Mouse (Mus musculus) CH12.LX (cell line): ENCODE measurements around the gene Isyna1. TPM values are rescaled to one million over a fixed set of nuclear protein-coding genes. Genes with fewer than 3 reads are reported as not detected.

ENCODE experiments used
- DNase-seq: peaks from one replicate; pipeline ENCODE4 v3.0.0-alpha.2; 2013; ENCODE audit errors: extremely low read depth
- H3K27ac ChIP-seq: 2 replicates; pipeline ENCODE4 v1.5.1; 2012; ENCODE audit warnings: low read depth, mild to moderate bottlenecking, control low read depth, moderate library complexity; ENCODE audit not compliant: insufficient read depth
- H3K27me3 ChIP-seq: replicated peaks from 2 replicates; pipeline ENCODE3; 2012; ENCODE audit warnings: inconsistent platforms
- H3K36me3 ChIP-seq, 2 experiments: replicated peaks in 1 of 2; 2 replicates each; pipeline versions ENCODE3 to v1.6.1; 2012; ENCODE audit warnings: inconsistent platforms in 1 of 2, low read length in 1 of 2, mild to moderate bottlenecking in 1 of 2, mixed read lengths in 1 of 2, moderate library complexity in 1 of 2; ENCODE audit not compliant: control insufficient read depth in 1 of 2, insufficient read depth in 1 of 2
- H3K4me1 ChIP-seq, 2 experiments: 2 replicates each; pipeline ENCODE4 v1.6.1; 2012; ENCODE audit warnings: inconsistent platforms in 1 of 2, moderate library complexity in 1 of 2; ENCODE audit not compliant: insufficient read depth in 2 of 2, control insufficient read depth in 1 of 2
- H3K4me2 ChIP-seq: 2 replicates; pipeline ENCODE4 v1.6.1; 2012; ENCODE audit warnings: low read depth, mild to moderate bottlenecking, control low read depth; ENCODE audit not compliant: poor library complexity, insufficient read depth, severe bottlenecking
- H3K4me3 ChIP-seq, 3 experiments: fragments of 150-350 bp in 1 of 3; sonication (generic) in 1 of 3; replicated peaks in 1 of 3; 2 replicates each; pipeline versions ENCODE3 to v1.5.1; 2011 to 2012; ENCODE audit warnings: low read depth in 2 of 3, low read length in 2 of 3, mild to moderate bottlenecking in 2 of 3, moderate library complexity in 2 of 3, control low read depth in 1 of 3, improper control_type of control experiment in 1 of 3, inconsistent platforms in 1 of 3, mixed read lengths in 1 of 3; ENCODE audit not compliant: poor library complexity in 1 of 3
- H3K79me2 ChIP-seq: replicated peaks from 2 replicates; pipeline ENCODE4 v1.6.1; 2012; ENCODE audit warnings: mild to moderate bottlenecking, moderate library complexity; ENCODE audit not compliant: control insufficient read depth, poor library complexity, insufficient read depth, severe bottlenecking; ENCODE audit errors: extremely low read depth
- H3K9ac ChIP-seq: 2 replicates; pipeline ENCODE4 v1.6.1; 2012; ENCODE audit warnings: low read depth, mild to moderate bottlenecking, control low read depth, moderate library complexity; ENCODE audit not compliant: insufficient read depth
- H3K9me3 ChIP-seq: replicated peaks from 2 replicates; pipeline ENCODE3; 2012; ENCODE audit warnings: low read length, inconsistent platforms, mixed read lengths
- CHD1 ChIP-seq: IDR thresholded peaks from 2 replicates; pipeline ENCODE4 v1.6.1; 2012; ENCODE audit warnings: low read depth, low read length, improper control_type of control experiment, inconsistent platforms
- EP300 ChIP-seq: IDR thresholded peaks from 2 replicates; pipeline ENCODE4 v1.6.1; 2011; ENCODE audit warnings: low read length, improper control_type of control experiment
- HCFC1 ChIP-seq: IDR thresholded peaks from 2 replicates; pipeline ENCODE4 v1.6.1; 2012; ENCODE audit warnings: low read depth, mild to moderate bottlenecking, inconsistent platforms, low read length, improper control_type of control experiment
- IRF4 ChIP-seq: IDR thresholded peaks from 2 replicates; pipeline ENCODE4 v1.6.1; 2014; ENCODE audit warnings: low read depth, mild to moderate bottlenecking, inconsistent platforms, low read length, improper control_type of control experiment
- JUN ChIP-seq: IDR thresholded peaks from 2 replicates; pipeline ENCODE4 v1.6.1; 2011; ENCODE audit warnings: low read depth, mild to moderate bottlenecking, low read length, improper control_type of control experiment, moderate library complexity; ENCODE audit not compliant: insufficient read depth
- JUND ChIP-seq: conservative IDR thresholded peaks from 2 replicates; pipeline ENCODE4 v1.6.1; 2011; ENCODE audit warnings: low read depth, low read length, improper control_type of control experiment
- MAFK ChIP-seq: IDR thresholded peaks from 2 replicates; pipeline ENCODE4 v1.6.1; 2011; ENCODE audit warnings: low read length, improper control_type of control experiment; ENCODE audit not compliant: insufficient replicate concordance
- MXI1 ChIP-seq: IDR thresholded peaks from 2 replicates; pipeline ENCODE4 v1.6.1; 2011; ENCODE audit warnings: mild to moderate bottlenecking, low read depth, low read length, improper control_type of control experiment
- NRF1 ChIP-seq: IDR thresholded peaks from 2 replicates; pipeline ENCODE4 v1.6.1; 2014; ENCODE audit warnings: low read depth, mild to moderate bottlenecking, inconsistent platforms, low read length, improper control_type of control experiment, moderate library complexity
- POLR2A ChIP-seq: IDR thresholded peaks from 2 replicates; pipeline ENCODE4 v1.6.1; 2011; ENCODE audit warnings: low read depth, mild to moderate bottlenecking, improper control_type of control experiment, low read length
- POLR2AphosphoS2 ChIP-seq: IDR thresholded peaks from 2 replicates; pipeline ENCODE4 v1.6.1; 2011; ENCODE audit warnings: low read depth, low read length, improper control_type of control experiment
- RAD21 ChIP-seq: IDR thresholded peaks from 2 replicates; pipeline ENCODE4 v1.6.1; 2011; ENCODE audit warnings: low read depth, mild to moderate bottlenecking, low read length, improper control_type of control experiment, moderate library complexity
- SIN3A ChIP-seq: IDR thresholded peaks from 2 replicates; pipeline ENCODE4 v1.6.1; 2012; ENCODE audit warnings: low read length, improper control_type of control experiment, inconsistent platforms
- UBTF ChIP-seq: IDR thresholded peaks from 2 replicates; pipeline ENCODE4 v1.6.1; 2012; ENCODE audit warnings: low read depth, mild to moderate bottlenecking, inconsistent platforms, low read length, improper control_type of control experiment, moderate library complexity
- USF2 ChIP-seq: conservative IDR thresholded peaks from 2 replicates; pipeline ENCODE4 v1.6.1; 2011; ENCODE audit warnings: low read depth, low read length, improper control_type of control experiment
- ZKSCAN1 ChIP-seq: IDR thresholded peaks from 2 replicates; pipeline ENCODE4 v1.6.1; 2012; ENCODE audit warnings: low read depth, inconsistent platforms, low read length, improper control_type of control experiment, borderline replicate concordance
- ZNF384 ChIP-seq: IDR thresholded peaks from 2 replicates; pipeline ENCODE4 v1.6.1; 2012; ENCODE audit warnings: low read depth, low read length, improper control_type of control experiment, inconsistent platforms
- dilution Hi-C: fragments of 300-500 bp; cut with MboI; formaldehyde crosslinking; loops from 2 replicates; pipeline ENCODE4 v1.14.3; 2020; ENCODE audit warnings: low sequenced_read_pairs; ENCODE audit not compliant: extremely low pct_unique_long_range_greater_than_20kb, extremely low pct_ligation_motif_present
- in situ Hi-C: fragments of 300-500 bp; cut with MboI; formaldehyde crosslinking; loops from 3 replicates; pipeline ENCODE4 v1.14.3; 2019; ENCODE audit warnings: low sequenced_read_pairs, low pct_ligation_motif_present, low pct_unique_long_range_greater_than_20kb, mixed read lengths
- polyA plus RNA-seq: library from polyadenylated mRNA; unstranded; fragments of >175 nt; gene quantifications from 2 replicates; pipeline ENCODE4 v1.2.1, GENCODE M21; 2012; ENCODE audit warnings: low read depth; ENCODE audit not compliant: insufficient read length
- total RNA-seq, 2 experiments: library from RNA; depleted of rRNA; stranded (reverse); fragments of 300-350 nt in 1 of 2; fragments of >200 nt in 1 of 2; gene quantifications; 2 replicates each; pipeline ENCODE4 v1.2.3; 2012 to 2014

The Isyna1 gene
- total and polyA plus RNA-seq, 3 experiments: 99.9 to 163 (median 141) TPM

DNA sequence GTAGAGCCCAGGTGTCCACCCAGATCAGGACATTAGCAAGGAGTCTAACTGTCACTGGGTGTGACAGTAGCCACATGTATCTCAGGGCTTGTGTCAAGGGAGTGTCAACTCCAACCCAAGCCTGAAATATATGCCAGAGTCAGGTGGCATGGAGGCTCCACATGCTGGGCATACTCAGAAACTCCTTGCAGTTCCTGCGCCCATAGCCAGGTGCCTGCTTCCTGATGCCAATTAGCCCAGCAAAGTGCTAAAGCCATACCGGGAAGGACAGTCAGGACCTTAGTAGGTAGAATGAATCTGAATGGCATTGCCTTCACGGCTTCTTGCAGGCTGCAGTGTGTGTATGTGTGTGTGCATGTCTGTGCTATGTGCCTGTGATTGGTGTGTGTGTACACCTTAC, 17.0 kb upstream of the Isyna1 start:
- Histone ChIP-seq H3K9ac (no peak overlapping the region), H3K4me2 (no peak overlapping the region), H3K27ac (no peak overlapping the region), H3K4me3 (no peak overlapping the region), H3K27me3 (no peaks in the 10 kb centered on the region), H3K79me2 (no peaks in the 10 kb centered on the region), H3K4me1 (peaks cover under 1% of the 10 kb centered on the region in 2 experiments; a peak in 3 of 4 replicates), H3K9me3 (no peaks in the 10 kb centered on the region), H3K36me3 (peaks cover 51 to 86% of the 10 kb centered on the region in 2 experiments)
- in situ Hi-C loops (no loop called here), dilution Hi-C loops (no loop called here)
- no peak for DNase-seq
- TF ChIP-seq IRF4 (no peak), POLR2A (no peak), CHD1 (no peak), ZKSCAN1 (no peak), USF2 (no peak), JUN (no peak), EP300 (no peak), RAD21 (no peak), ZNF384 (no peak), HCFC1 (no peak), MXI1 (no peak), SIN3A (no peak), UBTF (no peak), POLR2AphosphoS2 (no peak), MAFK (no peak), JUND (no peak)

DNA sequence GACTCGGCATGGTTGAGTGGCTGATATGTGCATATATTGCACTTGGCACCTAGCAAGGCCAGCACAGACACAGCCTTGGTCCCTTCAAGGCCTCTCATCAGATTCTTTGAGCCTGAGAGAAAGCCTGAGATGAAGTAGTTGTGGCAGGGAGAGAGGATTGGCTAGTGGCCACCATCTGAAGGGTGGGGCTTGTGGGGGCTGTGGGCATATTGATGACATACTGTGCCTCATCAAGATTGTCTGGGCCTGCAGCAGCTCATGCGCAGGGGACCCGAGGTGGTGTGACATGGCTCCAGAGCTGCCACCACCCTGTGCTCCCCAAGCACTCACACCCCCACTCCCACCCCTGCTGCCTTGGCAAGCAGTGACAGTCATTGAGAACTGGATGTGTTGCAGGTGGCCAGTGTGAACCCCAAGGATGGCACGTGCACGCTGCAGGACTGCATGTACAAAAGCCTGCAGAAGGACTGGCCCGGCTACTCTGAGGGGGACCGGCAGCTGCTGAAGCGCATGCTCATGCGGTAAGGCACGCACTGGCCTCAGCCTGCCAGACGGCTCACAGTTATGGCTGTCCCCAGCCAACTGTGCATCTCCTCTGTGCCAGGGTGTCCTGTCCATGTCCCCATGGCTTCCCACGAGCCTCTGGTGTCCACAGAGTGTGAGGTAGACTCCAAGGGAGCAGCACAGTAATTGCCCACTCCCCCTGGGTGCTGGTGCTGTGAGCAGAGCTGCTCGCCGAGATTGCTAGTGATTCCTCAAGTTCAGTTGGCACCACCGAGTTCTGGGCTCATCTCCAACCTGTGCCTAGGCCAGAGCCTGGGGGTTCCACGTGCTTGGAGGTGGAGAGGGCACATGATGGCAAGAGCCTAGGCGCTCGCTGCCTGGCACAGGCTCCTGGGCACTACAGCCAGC, 10.4 kb upstream of the Isyna1 start:
- no peak for DNase-seq
- H3K9ac ChIP-seq: no peak overlapping the region
- no peak for TF ChIP-seq NRF1
- H3K36me3 ChIP-seq: peaks cover 71 to 81% of the 10 kb centered on the region in 2 experiments
- no peak overlapping the region for H3K27ac ChIP-seq
- H3K27me3 ChIP-seq: no peaks in the 10 kb centered on the region
- dilution Hi-C loops (no loop called here), in situ Hi-C loops (no loop called here)
- H3K4me3 ChIP-seq: no peak overlapping the region
- H3K4me2 ChIP-seq: no peak overlapping the region
- H3K4me1 ChIP-seq: no peaks in the 10 kb centered on the region
- no peaks in the 10 kb centered on the region for H3K9me3 ChIP-seq
- no peaks in the 10 kb centered on the region for H3K79me2 ChIP-seq
